Mouse (Mus musculus) hindbrain, postnatal 0 days (tissue): ENCODE results near the gene Crhr2. TPM values are rescaled to one million over a fixed set of nuclear protein-coding genes. Genes with fewer than 3 reads are reported as not detected.
A peak's percentile ranks its signal among the peaks of the same experiment; 100 is the strongest.

Experiments
- ATAC-seq: fragments of 200-750 bp; cut with Nextera tagmentation; 2 replicates; pipeline ENCODE4 v1.8.0; 2017; ENCODE audit warnings: mild to moderate bottlenecking, moderate TSS enrichment, moderate library complexity
- DNase-seq: peaks from one replicate; pipeline ENCODE4 v3.0.0-alpha.2; 2015; ENCODE audit warnings: low spot score
- H3K27ac ChIP-seq: fragments of 300-500 bp; sonication (generic); 2 replicates; pipeline ENCODE4 v1.5.1; 2014; ENCODE audit warnings: mild to moderate bottlenecking
- H3K27me3 ChIP-seq: fragments of 300-500 bp; sonication (generic); 2 replicates; pipeline ENCODE4 v1.6.1; 2014; ENCODE audit warnings: low read length, mixed read lengths; ENCODE audit not compliant: insufficient read depth
- H3K36me3 ChIP-seq: fragments of 300-500 bp; sonication (generic); 2 replicates; pipeline ENCODE4 v1.6.1; 2014; ENCODE audit warnings: low read length, mixed read lengths; ENCODE audit not compliant: insufficient read depth
- H3K4me1 ChIP-seq: fragments of 300-500 bp; sonication (generic); 2 replicates; pipeline ENCODE4 v1.6.1; 2014; ENCODE audit warnings: antibody characterized with exemption, low read length, mixed read lengths; ENCODE audit not compliant: insufficient read depth
- H3K4me2 ChIP-seq: fragments of 300-500 bp; sonication (generic); 2 replicates; pipeline ENCODE4 v1.6.1; 2014; ENCODE audit warnings: low read depth, mild to moderate bottlenecking, low read length, moderate library complexity, mixed read lengths
- H3K4me3 ChIP-seq: fragments of 300-500 bp; sonication (generic); 2 replicates; pipeline ENCODE4 v1.5.1; 2014; ENCODE audit warnings: low read length
- H3K9ac ChIP-seq: fragments of 300-500 bp; sonication (generic); replicated peaks from 2 replicates; pipeline ENCODE4 v1.6.1; 2014; ENCODE audit warnings: mild to moderate bottlenecking, low read length, moderate library complexity, mixed read lengths
- H3K9me3 ChIP-seq: fragments of 300-500 bp; sonication (generic); 2 replicates; pipeline ENCODE4 v1.6.1; 2016; ENCODE audit warnings: low read length, mixed read lengths
- CTCF ChIP-seq: IDR thresholded peaks from 2 replicates; pipeline ENCODE4 v1.5.1; 2016; ENCODE audit warnings: antibody characterized with exemption, control low read depth, low read depth
- WGBS: fragments of 180-500 bp; shearing (Covaris S2); extraction: QIAGEN DNeasy Blood & Tissue Kit; methylation state at CpG from one replicate; pipeline ENCODE4 v1.1.7; 2014; 5-methylcytosine and 5-hydroxymethylcytosine counted together
- polyA plus RNA-seq: library from polyadenylated mRNA; unstranded; fragments of >200 nt; fragmentation: Nextera tagmentation; extraction: Ambion mirVana; gene quantifications from 2 replicates; pipeline ENCODE4 v1.2.1, GENCODE M21; 2015
- total RNA-seq: library from RNA; depleted of rRNA; stranded (reverse); fragments of >200 nt; gene quantifications from 2 replicates; pipeline ENCODE4 v1.2.3, GENCODE M21; 2014

The Crhr2 gene
- total and polyA plus RNA-seq, 2 experiments from 2014 or later = 1.5 to 3.0 TPM

DNA sequence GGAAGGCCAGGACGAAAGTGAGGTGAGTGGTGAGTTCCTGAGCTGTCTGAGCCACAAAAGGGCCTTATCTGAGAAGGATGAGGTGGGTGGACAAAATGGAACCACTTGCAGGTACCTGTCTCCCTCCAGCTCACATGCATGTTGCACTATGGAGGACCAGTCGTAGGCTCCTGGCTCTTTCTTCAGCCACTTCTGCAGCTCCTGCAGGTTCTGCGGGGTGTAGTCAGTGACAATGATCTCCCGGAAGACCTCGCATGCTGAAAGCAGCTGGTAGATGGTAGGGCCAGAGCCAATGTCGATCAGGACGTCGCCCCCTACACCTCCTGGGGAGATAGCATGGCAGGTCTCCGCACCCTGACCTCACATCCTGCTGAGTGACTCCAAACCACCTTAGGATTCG, 40.4 kb upstream of the Crhr2 start:
- no peak overlapping the region for H3K4me2 ChIP-seq
- no peaks in the 10 kb centered on the region for H3K27me3 ChIP-seq
- H3K9ac ChIP-seq = no peak overlapping the region
- WGBS = 53% methylated on average over 10 of the region's 10 CpGs
- DNase-seq (no peak), ATAC-seq (no peak)
- no peaks in the 10 kb centered on the region for H3K4me1 ChIP-seq
- no peak overlapping the region for H3K4me3 ChIP-seq
- no peaks in the 10 kb centered on the region for H3K9me3 ChIP-seq
- TF ChIP-seq CTCF = no peak
- no peak overlapping the region for H3K27ac ChIP-seq
- no peaks in the 10 kb centered on the region for H3K36me3 ChIP-seq

DNA sequence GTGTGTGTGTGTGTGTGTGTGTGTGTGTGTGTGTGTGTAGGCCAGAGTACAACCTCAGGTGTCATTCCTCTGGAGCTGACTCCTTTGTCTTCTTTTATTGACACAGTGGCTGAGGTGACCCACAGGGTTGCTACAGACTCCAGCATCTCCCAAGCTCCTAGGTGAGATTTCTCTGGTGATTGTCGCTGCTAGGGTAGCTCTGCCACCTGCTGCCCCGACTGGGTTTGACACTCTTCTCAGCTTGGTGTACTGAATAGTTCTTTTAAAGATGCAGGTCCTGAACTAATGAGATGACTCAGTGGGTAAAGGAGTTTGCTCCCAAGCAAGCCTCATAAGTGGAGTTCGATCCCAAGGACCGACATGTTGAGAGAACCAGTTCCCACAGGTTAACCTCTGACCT, 38.8 kb upstream of the Crhr2 start:
- Histone ChIP-seq H3K4me1 (no peaks in the 10 kb centered on the region), H3K4me2 (no peak overlapping the region), H3K9me3 (no peaks in the 10 kb centered on the region), H3K27ac (no peak overlapping the region), H3K36me3 (no peaks in the 10 kb centered on the region), H3K9ac (no peak overlapping the region), H3K27me3 (no peaks in the 10 kb centered on the region), H3K4me3 (no peak overlapping the region)
- DNase-seq (peak; percentile 51), ATAC-seq (no peak)
- 48% methylated on average over 4 of the region's 4 CpGs for WGBS
- TF ChIP-seq CTCF = peak; percentile 54

DNA sequence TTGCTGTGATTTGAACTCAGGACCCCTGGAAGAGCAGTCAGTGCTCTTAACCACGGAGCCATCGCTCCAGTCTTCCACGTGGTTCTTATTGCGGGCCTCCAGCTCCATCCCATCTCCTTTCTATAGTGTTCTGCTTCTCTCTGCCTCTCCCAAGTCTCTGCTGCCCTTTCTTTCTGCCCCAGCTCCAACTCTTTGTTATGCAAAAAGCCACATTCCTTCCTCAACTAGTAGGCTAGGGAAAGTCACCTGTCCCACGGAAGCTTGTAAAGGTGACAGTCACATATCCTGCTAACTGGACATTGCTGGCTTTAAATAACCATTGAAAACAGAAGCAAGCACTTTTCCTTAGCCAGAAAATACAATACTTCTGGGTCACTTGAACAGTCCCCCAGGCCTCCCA, 37.0 kb upstream of the Crhr2 start:
- Histone ChIP-seq H3K4me3 (no peak overlapping the region), H3K4me2 (no peak overlapping the region), H3K27me3 (no peaks in the 10 kb centered on the region), H3K4me1 (no peaks in the 10 kb centered on the region), H3K9me3 (no peaks in the 10 kb centered on the region), H3K9ac (no peak overlapping the region), H3K36me3 (no peaks in the 10 kb centered on the region), H3K27ac (no peak overlapping the region)
- no peak for TF ChIP-seq CTCF
- no peak for ATAC-seq
- DNase-seq = no peak
- whole genome bisulfite sequencing = 58% methylated on average over 5 of the region's 5 CpGs

DNA sequence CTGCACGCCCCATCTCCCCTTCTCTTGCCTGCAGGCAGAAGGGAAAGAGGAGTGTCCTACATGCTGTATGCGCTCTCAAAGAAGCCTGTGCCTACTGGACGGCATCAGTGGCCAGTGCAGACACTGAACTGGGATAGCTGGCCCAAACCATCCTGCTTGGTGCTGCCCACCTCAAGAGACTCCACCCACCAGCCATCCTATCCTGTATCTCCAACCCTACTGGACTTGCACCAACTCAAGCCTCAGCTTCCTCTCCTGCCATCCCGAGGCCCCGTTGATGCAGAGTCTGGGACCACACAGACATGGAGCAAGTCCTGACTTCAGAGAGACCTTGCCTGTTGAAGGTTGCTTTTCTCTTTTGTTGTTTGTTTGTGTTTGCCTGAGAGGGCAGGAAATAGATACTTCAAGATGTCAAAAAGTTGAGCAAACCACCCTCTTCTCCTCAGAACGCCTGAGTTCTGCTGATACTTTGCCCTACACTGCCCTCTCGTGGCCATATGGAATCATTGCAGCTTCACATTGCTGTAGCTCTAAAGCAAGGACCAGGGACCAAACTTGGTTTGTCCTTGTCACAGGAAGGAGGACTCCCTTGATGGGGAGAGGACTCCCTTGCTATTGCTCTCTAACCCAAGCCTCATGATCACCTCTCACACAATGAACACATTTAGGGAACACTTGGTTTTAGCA, 34.1 kb upstream of the Crhr2 start:
- Histone ChIP-seq H3K9me3 (no peaks in the 10 kb centered on the region), H3K36me3 (no peaks in the 10 kb centered on the region), H3K4me2 (no peak overlapping the region), H3K4me1 (no peaks in the 10 kb centered on the region), H3K4me3 (no peak overlapping the region), H3K27me3 (no peaks in the 10 kb centered on the region; the same call in 1 of the 2 replicates), H3K27ac (no peak overlapping the region), H3K9ac (no peak overlapping the region)
- ATAC-seq (peak; percentile 70), DNase-seq (peak; percentile 89)
- TF ChIP-seq CTCF = peak; percentile 98
- 49% methylated on average over 7 of the region's 7 CpGs for WGBS

DNA sequence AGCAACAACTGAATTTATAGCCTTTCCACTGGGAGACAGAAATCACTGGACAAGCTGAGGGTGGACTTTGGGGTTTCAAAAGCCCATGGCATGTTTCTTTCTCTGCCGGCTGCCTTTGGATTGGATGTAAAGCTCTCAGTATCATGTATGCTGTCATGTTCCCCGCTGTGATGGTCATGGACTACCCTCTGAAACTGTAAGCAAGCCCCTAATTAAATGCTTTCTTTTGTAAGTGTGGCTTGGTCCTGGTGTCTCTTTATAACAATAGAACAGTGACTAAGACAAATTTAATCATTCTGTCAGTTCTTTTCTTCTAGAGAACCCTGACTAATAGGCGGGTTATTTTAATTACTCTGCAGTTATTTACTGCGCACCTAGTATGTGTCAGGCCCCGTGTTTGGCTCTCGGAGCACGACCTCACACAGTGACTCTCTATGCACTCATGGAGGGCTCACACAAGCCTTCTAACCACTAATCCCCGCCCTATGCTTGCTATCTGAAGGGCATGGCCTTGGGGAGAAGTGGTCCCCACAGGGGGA, 30.3 kb upstream of the Crhr2 start:
- Histone ChIP-seq H3K9ac (no peak overlapping the region), H3K4me1 (no peaks in the 10 kb centered on the region), H3K27ac (no peak overlapping the region), H3K4me3 (no peak overlapping the region), H3K9me3 (no peaks in the 10 kb centered on the region), H3K27me3 (no peaks in the 10 kb centered on the region; the same call in 1 of the 2 replicates), H3K4me2 (no peak overlapping the region), H3K36me3 (no peaks in the 10 kb centered on the region)
- 41% methylated on average over 8 of the region's 8 CpGs for WGBS
- TF ChIP-seq CTCF = no peak
- no peak for ATAC-seq
- DNase-seq = no peak

DNA sequence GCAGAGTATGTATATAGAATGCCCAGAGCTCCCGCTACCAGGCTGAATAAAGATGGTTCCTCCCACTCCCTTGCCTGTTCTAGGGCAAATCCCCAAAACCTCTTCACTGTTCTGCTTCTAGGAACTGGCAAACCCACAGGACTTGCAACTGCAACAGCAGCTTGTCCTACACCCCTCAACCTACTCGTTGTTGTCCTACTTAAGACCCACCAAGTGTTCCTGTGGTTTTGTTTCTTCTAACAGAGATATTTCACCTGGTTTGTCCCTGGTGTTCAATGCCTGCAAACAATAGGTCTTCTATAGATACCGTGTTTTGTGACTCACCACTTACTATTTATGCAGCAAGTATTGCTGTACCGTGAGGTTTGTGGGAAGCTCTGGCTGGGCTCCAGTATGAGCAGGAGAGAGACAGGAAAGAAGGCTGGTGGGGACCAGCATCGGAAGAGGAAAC, 28.5 kb upstream of the Crhr2 start:
- Histone ChIP-seq H3K27me3 (no peaks in the 10 kb centered on the region; the same call in 1 of the 2 replicates), H3K36me3 (no peaks in the 10 kb centered on the region), H3K27ac (no peak overlapping the region), H3K4me1 (no peaks in the 10 kb centered on the region), H3K9ac (no peak overlapping the region), H3K4me2 (no peak overlapping the region), H3K4me3 (no peak overlapping the region), H3K9me3 (no peaks in the 10 kb centered on the region)
- ATAC-seq (no peak), DNase-seq (no peak)
- no peak for TF ChIP-seq CTCF
- 66% methylated on average over 5 of the region's 5 CpGs for WGBS

DNA sequence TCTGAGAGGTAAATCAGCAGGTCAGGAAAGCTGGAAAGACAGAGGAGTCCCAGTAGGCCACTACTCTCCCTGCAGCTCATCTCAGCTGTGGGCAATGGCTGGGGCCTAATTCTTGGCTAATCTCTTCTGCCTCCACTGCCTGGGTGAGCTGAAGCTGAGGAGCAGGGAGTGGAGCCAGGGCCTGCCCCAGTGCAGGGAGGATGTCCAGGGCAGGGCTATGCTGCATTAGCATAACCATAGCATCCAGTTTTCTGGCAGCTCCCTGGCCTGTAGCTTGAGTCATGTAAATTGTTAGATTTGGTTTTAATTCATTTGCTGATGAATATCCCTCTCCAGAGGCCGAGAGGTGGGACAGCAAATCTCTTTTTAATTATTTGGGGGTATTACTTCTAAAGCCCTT, 26.4 kb upstream of the Crhr2 start:
- Histone ChIP-seq H3K4me2 (no peak overlapping the region), H3K9me3 (no peaks in the 10 kb centered on the region), H3K9ac (no peak overlapping the region), H3K36me3 (no peaks in the 10 kb centered on the region), H3K4me1 (no peaks in the 10 kb centered on the region), H3K4me3 (no peak overlapping the region), H3K27me3 (no peaks in the 10 kb centered on the region; the same call in 1 of the 2 replicates), H3K27ac (no peak overlapping the region)
- no peak for TF ChIP-seq CTCF
- WGBS = 78% methylated on average over 1 of the region's 1 CpGs
- peak; percentile 43; the same call in 1 of the 2 replicates for ATAC-seq
- DNase-seq = no peak
